Mouse (Mus musculus): ENCODE data around the gene Mpl. TPM values are rescaled to one million over a fixed set of nuclear protein-coding genes. Genes with fewer than 3 reads are reported as not detected.

Mpl gene
- polyA plus RNA-seq, 1 experiment, result not detected

DNA sequence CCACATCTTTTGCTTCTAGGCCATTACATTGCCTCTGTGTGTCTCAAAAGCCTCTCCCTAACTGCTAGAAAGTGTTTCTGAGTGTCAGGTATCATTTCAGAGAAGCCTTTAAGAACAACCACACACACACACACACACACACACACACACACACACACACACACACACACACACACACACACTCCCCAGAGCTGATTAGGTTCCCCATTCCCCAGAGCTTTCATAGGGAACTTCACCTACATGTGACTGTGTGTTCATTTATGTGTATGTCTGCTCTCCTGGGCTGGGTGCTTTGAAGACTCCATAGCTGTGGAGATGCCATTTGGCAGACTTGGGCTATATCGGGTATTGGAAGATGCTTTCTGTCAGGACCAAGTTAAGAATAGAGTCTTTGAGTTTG lies 31.9 kb downstream of the Mpl start:
- no peak for TF ChIP-seq MAX (IDR thresholded peaks at IDR 0.05)
- Histone ChIP-seq H3K79me2 (ENCODE audit: control insufficient read depth, insufficient read depth) (peaks cover 22% of the 10 kb centered on the region), H3K27me3 (ENCODE audit: control insufficient read depth, insufficient read depth, insufficient read length) (no peaks in the 10 kb centered on the region), H3K4me3 (ENCODE audit: insufficient read depth, poor library complexity, severe bottlenecking) (peak overlapping the region; percentile 6), H3ac (ENCODE audit: control insufficient read depth, insufficient read length, low read depth) (no peak overlapping the region), H3K79me3 (ENCODE audit: low read depth) (peaks cover 16% of the 10 kb centered on the region), H3K36me3 (ENCODE audit: control insufficient read depth, insufficient read depth) (peaks cover 3% of the 10 kb centered on the region)

DNA sequence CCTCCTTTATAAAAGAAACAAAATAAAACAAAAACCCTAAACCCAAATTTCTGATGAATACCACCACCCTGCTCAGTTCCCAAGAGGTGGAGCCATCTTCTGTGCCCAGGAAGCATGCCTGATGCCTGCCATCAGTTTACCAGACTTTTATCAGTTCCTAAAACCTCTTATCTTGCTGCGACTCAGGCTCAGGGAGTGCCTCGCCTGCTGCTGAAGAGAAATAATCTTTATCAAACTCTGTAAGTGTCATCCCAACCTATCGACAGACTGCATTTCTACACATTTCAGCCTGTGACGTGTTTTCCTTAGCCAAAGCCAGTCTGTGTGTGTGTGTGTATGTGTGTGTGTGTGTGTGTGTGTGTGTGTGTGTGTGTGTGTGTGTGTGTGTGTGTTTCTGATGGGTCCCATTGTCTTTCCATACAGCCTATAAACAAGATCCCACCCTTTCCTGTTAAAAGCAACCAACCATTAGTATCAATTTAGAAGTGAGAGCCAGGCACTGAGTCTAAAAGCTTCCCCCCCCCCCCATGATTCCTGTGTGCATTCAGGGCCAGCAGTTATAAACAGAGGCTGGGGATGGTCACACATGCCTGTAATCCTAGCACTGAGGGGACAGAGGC lies 32.7 kb downstream of the Mpl start:
- H3K36me3 ChIP-seq (ENCODE audit: control insufficient read depth, insufficient read depth), result peaks cover 10% of the 10 kb centered on the region
- peaks cover 15% of the 10 kb centered on the region for H3K79me2 ChIP-seq (ENCODE audit: control insufficient read depth, insufficient read depth)
- no peaks in the 10 kb centered on the region for H3K27me3 ChIP-seq (ENCODE audit: control insufficient read depth, insufficient read depth, insufficient read length)
- H3K4me3 ChIP-seq (ENCODE audit: insufficient read depth, poor library complexity, severe bottlenecking), result no peak overlapping the region
- peaks cover 10% of the 10 kb centered on the region for H3K79me3 ChIP-seq (ENCODE audit: low read depth)
- TF ChIP-seq CEBPB (IDR thresholded peaks at IDR 0.05; ENCODE audit: low read depth) (no peak), MYOG (IDR thresholded peaks at IDR 0.05; ENCODE audit: control insufficient read depth, extremely low read depth, insufficient read length) (no peak), FOSL1 (IDR thresholded peaks at IDR 0.05; ENCODE audit: insufficient read depth, low read length, poor library complexity, severe bottlenecking) (no peak), CTCF (IDR thresholded peaks at IDR 0.05; ENCODE audit: control insufficient read depth, insufficient read depth, insufficient read length) (no peak), USF1 (IDR thresholded peaks at IDR 0.05; ENCODE audit: low read depth) (no peak)
- no peak overlapping the region for H3ac ChIP-seq (ENCODE audit: control insufficient read depth, insufficient read length, low read depth)

DNA sequence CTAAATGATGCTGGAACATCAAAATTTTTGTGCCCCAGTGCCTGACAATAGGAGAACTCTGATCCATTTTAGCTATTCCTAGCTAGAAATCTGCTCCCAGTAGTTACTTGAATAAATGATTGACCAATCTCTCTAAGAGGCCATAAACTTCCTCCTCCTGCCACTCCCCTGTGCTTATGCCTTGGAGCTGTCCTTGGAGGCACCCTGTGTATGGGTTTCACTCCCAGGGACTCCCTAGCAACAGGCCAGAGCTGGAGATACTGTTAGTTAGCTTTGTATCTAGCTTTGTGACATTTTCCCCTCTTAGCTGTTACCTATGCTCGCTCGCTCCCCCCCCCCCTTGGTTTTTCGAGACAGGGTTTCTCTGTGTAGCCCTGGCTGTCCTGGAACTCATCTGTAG lies 35.9 kb downstream of the Mpl start:
- no peaks in the 10 kb centered on the region for H3K79me2 ChIP-seq (ENCODE audit: control insufficient read depth, insufficient read depth)
- no peak overlapping the region for H3ac ChIP-seq (ENCODE audit: control insufficient read depth, insufficient read length, low read depth)
- H3K36me3 ChIP-seq (ENCODE audit: control insufficient read depth, insufficient read depth), result peaks cover 17% of the 10 kb centered on the region
- H3K79me3 ChIP-seq (ENCODE audit: low read depth), result no peaks in the 10 kb centered on the region
- TF ChIP-seq MYOD1 (IDR thresholded peaks at IDR 0.05; ENCODE audit: control insufficient read depth, insufficient read length, low read depth) (no peak), MYOG (IDR thresholded peaks at IDR 0.05; ENCODE audit: control insufficient read depth, extremely low read depth, insufficient read length) (no peak), MAX (IDR thresholded peaks at IDR 0.05) (no peak), CEBPB (IDR thresholded peaks at IDR 0.05; ENCODE audit: low read depth) (no peak), USF1 (IDR thresholded peaks at IDR 0.05; ENCODE audit: low read depth) (no peak), CTCF (IDR thresholded peaks at IDR 0.05; ENCODE audit: control insufficient read depth, insufficient read depth, insufficient read length) (no peak), FOSL1 (IDR thresholded peaks at IDR 0.05; ENCODE audit: insufficient read depth, low read length, poor library complexity, severe bottlenecking) (no peak)
- no peak overlapping the region for H3K4me3 ChIP-seq (ENCODE audit: insufficient read depth, poor library complexity, severe bottlenecking)
- no peaks in the 10 kb centered on the region for H3K27me3 ChIP-seq (ENCODE audit: control insufficient read depth, insufficient read depth, insufficient read length)

DNA sequence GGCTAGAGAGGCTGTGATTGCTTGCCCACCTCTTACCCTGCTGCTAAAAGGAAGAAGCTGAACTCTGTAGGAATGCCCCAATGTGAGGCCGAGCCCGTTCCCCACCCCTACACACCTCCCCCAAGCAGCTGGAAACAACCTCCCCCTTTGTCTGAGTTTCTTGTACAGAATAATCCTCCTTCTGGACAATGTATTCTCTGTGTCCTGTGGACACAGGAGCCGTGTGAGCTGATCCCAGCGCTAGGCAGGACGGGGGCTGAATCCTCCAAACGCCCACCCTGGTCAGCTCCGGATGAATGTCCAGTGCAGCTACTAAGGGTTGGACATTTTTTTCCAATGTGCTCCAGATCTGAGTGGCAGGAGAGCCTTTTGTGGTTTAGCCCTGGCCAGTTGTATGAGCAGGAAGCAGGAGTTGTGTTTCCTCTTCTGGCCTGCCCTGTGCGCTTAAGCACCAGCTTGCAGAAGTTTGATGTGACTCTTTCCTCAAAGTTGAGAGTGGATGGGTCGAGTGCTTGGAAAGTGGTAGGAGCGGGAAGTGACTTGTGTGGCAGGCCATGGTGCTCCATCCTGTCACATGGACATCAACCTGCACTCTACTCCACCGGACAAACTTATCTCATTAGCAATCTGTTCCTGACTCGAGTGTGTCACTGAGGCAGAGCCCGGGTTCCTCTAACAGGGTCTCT lies 40.1 kb downstream of the Mpl start:
- Histone ChIP-seq H3K79me2 (ENCODE audit: control insufficient read depth, insufficient read depth) (no peaks in the 10 kb centered on the region), H3K27me3 (ENCODE audit: control insufficient read depth, insufficient read depth, insufficient read length) (no peaks in the 10 kb centered on the region), H3K36me3 (ENCODE audit: control insufficient read depth, insufficient read depth) (peaks cover 56% of the 10 kb centered on the region), H3ac (ENCODE audit: control insufficient read depth, insufficient read length, low read depth) (no peak overlapping the region), H3K4me3 (ENCODE audit: insufficient read depth, poor library complexity, severe bottlenecking) (no peak overlapping the region), H3K79me3 (ENCODE audit: low read depth) (no peaks in the 10 kb centered on the region)
- no peak for TF ChIP-seq CEBPB (IDR thresholded peaks at IDR 0.05; ENCODE audit: low read depth)
- TF ChIP-seq MAX (IDR thresholded peaks at IDR 0.05), result no peak
- no peak for TF ChIP-seq MYOD1 (IDR thresholded peaks at IDR 0.05; ENCODE audit: control insufficient read depth, insufficient read length, low read depth)
- TF ChIP-seq USF1 (IDR thresholded peaks at IDR 0.05; ENCODE audit: low read depth), result no peak
- no peak for TF ChIP-seq MYOG (IDR thresholded peaks at IDR 0.05; ENCODE audit: control insufficient read depth, extremely low read depth, insufficient read length)
- TF ChIP-seq FOSL1 (IDR thresholded peaks at IDR 0.05; ENCODE audit: insufficient read depth, low read length, poor library complexity, severe bottlenecking), result no peak
- no peak for TF ChIP-seq CTCF (IDR thresholded peaks at IDR 0.05; ENCODE audit: control insufficient read depth, insufficient read depth, insufficient read length)

DNA sequence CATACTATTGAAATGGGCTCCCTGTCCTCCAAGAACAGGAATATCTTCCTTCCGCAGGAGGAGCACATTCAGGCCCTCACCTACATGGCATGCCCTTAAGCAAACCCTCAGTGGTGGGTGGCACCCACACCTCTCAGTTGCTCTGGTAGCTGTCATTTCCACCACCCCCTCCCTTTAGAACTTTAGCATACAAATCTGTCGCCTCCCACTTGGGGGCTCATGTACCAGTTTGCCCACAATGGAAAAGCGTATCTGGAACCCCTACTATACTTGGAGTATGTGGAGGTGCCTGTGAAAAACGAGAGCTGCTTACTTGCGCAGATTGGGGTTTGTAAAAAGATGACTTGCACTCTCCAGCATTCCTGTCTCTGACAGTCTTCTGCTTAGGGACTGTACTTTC lies 41.0 kb downstream of the Mpl start:
- Histone ChIP-seq H3K79me3 (ENCODE audit: low read depth) (no peaks in the 10 kb centered on the region), H3K4me3 (ENCODE audit: insufficient read depth, poor library complexity, severe bottlenecking) (no peak overlapping the region), H3K79me2 (ENCODE audit: control insufficient read depth, insufficient read depth) (peaks cover 4% of the 10 kb centered on the region), H3K36me3 (ENCODE audit: control insufficient read depth, insufficient read depth) (peaks cover 65% of the 10 kb centered on the region), H3K27me3 (ENCODE audit: control insufficient read depth, insufficient read depth, insufficient read length) (no peaks in the 10 kb centered on the region), H3ac (ENCODE audit: control insufficient read depth, insufficient read length, low read depth) (no peak overlapping the region)
- no peak for TF ChIP-seq USF1 (IDR thresholded peaks at IDR 0.05; ENCODE audit: low read depth)
- TF ChIP-seq FOSL1 (IDR thresholded peaks at IDR 0.05; ENCODE audit: insufficient read depth, low read length, poor library complexity, severe bottlenecking), result no peak
- TF ChIP-seq MYOG (IDR thresholded peaks at IDR 0.05; ENCODE audit: control insufficient read depth, extremely low read depth, insufficient read length), result no peak
- no peak for TF ChIP-seq CEBPB (IDR thresholded peaks at IDR 0.05; ENCODE audit: low read depth)
- TF ChIP-seq MAX (IDR thresholded peaks at IDR 0.05), result no peak
- no peak for TF ChIP-seq MYOD1 (IDR thresholded peaks at IDR 0.05; ENCODE audit: control insufficient read depth, insufficient read length, low read depth)
- TF ChIP-seq CTCF (IDR thresholded peaks at IDR 0.05; ENCODE audit: control insufficient read depth, insufficient read depth, insufficient read length), result no peak

DNA sequence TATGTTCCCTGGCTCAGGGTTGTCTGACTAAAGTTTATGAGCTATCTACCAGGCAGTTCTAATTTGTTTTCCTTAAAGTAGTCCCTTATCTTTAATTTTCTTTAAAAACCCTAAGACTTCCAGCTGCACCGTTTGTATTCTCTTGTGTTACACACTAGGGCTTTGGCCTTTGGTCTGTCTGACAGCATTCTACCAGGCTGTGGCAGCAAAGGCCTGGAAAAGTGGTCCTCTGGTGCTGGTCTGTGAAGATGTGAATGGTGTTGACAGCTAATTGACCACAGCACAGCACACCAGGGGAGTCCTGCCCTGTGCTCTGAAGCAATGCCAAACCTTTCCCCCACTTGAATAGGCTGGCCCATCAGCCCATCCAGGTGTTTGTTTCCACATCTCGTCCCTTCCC lies 41.5 kb downstream of the Mpl start:
- Histone ChIP-seq H3K79me3 (ENCODE audit: low read depth) (peaks cover under 1% of the 10 kb centered on the region), H3K79me2 (ENCODE audit: control insufficient read depth, insufficient read depth) (peaks cover 10% of the 10 kb centered on the region), H3ac (ENCODE audit: control insufficient read depth, insufficient read length, low read depth) (no peak overlapping the region), H3K27me3 (ENCODE audit: control insufficient read depth, insufficient read depth, insufficient read length) (no peaks in the 10 kb centered on the region), H3K4me3 (ENCODE audit: insufficient read depth, poor library complexity, severe bottlenecking) (no peak overlapping the region), H3K36me3 (ENCODE audit: control insufficient read depth, insufficient read depth) (peaks cover 69% of the 10 kb centered on the region)
- no peak for TF ChIP-seq MYOG (IDR thresholded peaks at IDR 0.05; ENCODE audit: control insufficient read depth, extremely low read depth, insufficient read length)
- TF ChIP-seq FOSL1 (IDR thresholded peaks at IDR 0.05; ENCODE audit: insufficient read depth, low read length, poor library complexity, severe bottlenecking), result no peak
- no peak for TF ChIP-seq MYOD1 (IDR thresholded peaks at IDR 0.05; ENCODE audit: control insufficient read depth, insufficient read length, low read depth)
- TF ChIP-seq USF1 (IDR thresholded peaks at IDR 0.05; ENCODE audit: low read depth), result no peak
- TF ChIP-seq CTCF (IDR thresholded peaks at IDR 0.05; ENCODE audit: control insufficient read depth, insufficient read depth, insufficient read length), result no peak
- no peak for TF ChIP-seq CEBPB (IDR thresholded peaks at IDR 0.05; ENCODE audit: low read depth)
- TF ChIP-seq MAX (IDR thresholded peaks at IDR 0.05), result no peak
